Mouse (Mus musculus): ENCODE results near the gene Mrpl46. TPM values are rescaled to one million over a fixed set of nuclear protein-coding genes. Genes with fewer than 3 reads are reported as not detected.

The Mrpl46 gene
- polyA plus RNA-seq, 1 experiment, result 36.5 TPM

DNA sequence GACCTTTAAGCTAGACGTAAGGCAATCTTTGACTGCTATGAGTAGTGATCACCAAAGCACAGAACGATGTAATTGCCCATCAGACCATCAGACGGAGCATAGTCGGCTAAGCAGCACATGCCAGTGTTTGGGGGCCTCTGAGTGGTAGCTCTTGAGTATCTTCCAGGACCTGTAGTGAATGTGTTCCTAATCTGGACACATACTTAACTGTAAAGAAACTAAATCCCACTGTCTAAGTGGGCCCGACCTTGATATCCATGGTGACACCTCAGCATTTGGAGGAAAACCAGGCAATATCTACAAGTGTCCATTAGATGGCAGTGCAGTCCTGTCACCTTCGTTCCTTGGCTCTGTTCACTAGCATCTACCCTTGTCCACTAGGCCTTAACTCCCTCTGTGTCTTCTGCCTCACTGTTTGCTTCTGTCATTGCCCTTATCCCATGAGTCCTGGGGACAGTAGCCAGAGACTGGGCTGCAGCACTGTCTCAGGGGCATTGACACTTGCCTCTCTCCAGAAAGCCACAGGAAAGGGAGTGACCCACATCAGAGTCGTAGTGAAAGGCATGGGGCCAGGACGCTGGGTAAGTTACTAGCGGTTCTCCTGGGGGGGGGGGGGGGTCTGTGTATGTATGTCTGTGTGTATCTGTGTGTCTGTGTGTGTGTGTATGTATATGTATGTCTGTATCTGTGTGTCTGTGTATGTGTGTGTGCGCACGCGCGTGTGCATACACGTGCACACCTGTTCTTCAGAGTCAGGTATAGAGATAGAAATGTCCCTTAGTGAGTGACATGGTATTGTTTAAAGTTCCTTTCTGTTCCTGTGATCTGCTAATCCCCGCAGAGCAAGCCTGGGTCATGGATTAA, 8.3 kb upstream of the Mrpl46 start:
- H3K4me1 ChIP-seq (ENCODE audit: control insufficient read depth, insufficient read depth, low read length), result no peaks in the 10 kb centered on the region
- 77% methylated on average over 15 of the region's 15 CpGs for WGBS
- no peaks in the 10 kb centered on the region for H3K36me3 ChIP-seq (ENCODE audit: control insufficient read depth, insufficient read depth, low read length)
- H3K4me3 ChIP-seq (ENCODE audit: insufficient read depth, low read depth, low read length), result no peak overlapping the region
- no peak for TF ChIP-seq POLR2A (IDR thresholded peaks at IDR 0.05; ENCODE audit: low read depth, low read length)
- TF ChIP-seq CTCF (conservative IDR thresholded peaks at IDR 0.05; ENCODE audit: insufficient read depth, insufficient read length, low read depth, low read length), result peak; percentile 94
- no peak overlapping the region for H3K27ac ChIP-seq (ENCODE audit: insufficient read depth, low read depth, low read length)
- no peaks in the 10 kb centered on the region for H3K27me3 ChIP-seq (replicated peaks; ENCODE audit: control insufficient read depth, insufficient read depth, low read length)
- peak; percentile 69 for DNase-seq

DNA sequence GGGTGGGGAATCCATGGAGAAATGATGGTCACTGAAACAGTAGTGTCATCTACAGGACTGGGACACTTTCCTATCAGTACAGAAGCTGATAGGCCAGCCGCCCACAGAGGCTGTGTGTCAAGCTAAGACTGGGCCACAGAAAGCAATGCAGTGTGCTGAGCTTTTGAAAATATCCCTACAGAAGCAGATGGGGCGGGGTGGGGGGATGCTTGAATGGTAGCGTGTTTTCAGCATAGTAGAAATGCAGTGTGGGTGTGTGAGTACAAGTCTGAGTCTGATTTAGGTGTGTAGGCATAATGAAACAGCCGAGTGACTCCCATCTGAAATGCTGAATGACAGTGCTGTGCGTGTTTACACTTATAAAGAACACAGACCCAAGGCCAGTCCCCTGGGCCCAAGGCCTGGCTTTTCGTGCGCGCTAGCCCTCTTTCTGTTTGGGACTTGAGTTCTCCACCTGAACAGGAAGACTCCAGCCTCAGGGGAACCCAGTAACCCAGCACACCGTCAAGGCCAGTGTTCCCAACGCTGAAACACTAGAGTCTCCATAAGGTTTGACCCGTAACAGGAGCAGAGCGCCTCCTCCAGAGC, 4.6 kb upstream of the Mrpl46 start:
- H3K27ac ChIP-seq (ENCODE audit: insufficient read depth, low read depth, low read length), result no peak overlapping the region
- no peaks in the 10 kb centered on the region for H3K36me3 ChIP-seq (ENCODE audit: control insufficient read depth, insufficient read depth, low read length)
- no peak overlapping the region for H3K4me3 ChIP-seq (ENCODE audit: insufficient read depth, low read depth, low read length)
- H3K4me1 ChIP-seq (ENCODE audit: control insufficient read depth, insufficient read depth, low read length), result no peaks in the 10 kb centered on the region
- WGBS, result 89% methylated on average over 12 of the region's 12 CpGs
- no peaks in the 10 kb centered on the region for H3K27me3 ChIP-seq (replicated peaks; ENCODE audit: control insufficient read depth, insufficient read depth, low read length)
- DNase-seq, result no peak
- TF ChIP-seq POLR2A (IDR thresholded peaks at IDR 0.05; ENCODE audit: low read depth, low read length), result no peak
- no peak for TF ChIP-seq CTCF (conservative IDR thresholded peaks at IDR 0.05; ENCODE audit: insufficient read depth, insufficient read length, low read depth, low read length)

GRCm38 (mm10) chr7:78785906-78786305, 2.6 kb upstream of the Mrpl46 start:
- no peak for DNase-seq
- Histone ChIP-seq H3K36me3 (ENCODE audit: control insufficient read depth, insufficient read depth, low read length) (no peaks in the 10 kb centered on the region), H3K27me3 (replicated peaks; ENCODE audit: control insufficient read depth, insufficient read depth, low read length) (no peaks in the 10 kb centered on the region), H3K4me1 (ENCODE audit: control insufficient read depth, insufficient read depth, low read length) (no peaks in the 10 kb centered on the region), H3K4me3 (ENCODE audit: insufficient read depth, low read depth, low read length) (no peak overlapping the region), H3K27ac (ENCODE audit: insufficient read depth, low read depth, low read length) (no peak overlapping the region)
- WGBS, result 60% methylated on average over 5 of the region's 5 CpGs
- TF ChIP-seq CTCF (conservative IDR thresholded peaks at IDR 0.05; ENCODE audit: insufficient read depth, insufficient read length, low read depth, low read length) (no peak), POLR2A (IDR thresholded peaks at IDR 0.05; ENCODE audit: low read depth, low read length) (no peak)

- Histone ChIP-seq H3K36me3 (ENCODE audit: control insufficient read depth, insufficient read depth, low read length) (peaks cover 6% of the 10 kb centered on the region), H3K27ac (ENCODE audit: insufficient read depth, low read depth, low read length) (no peak overlapping the region), H3K27me3 (replicated peaks; ENCODE audit: control insufficient read depth, insufficient read depth, low read length) (no peaks in the 10 kb centered on the region), H3K4me1 (ENCODE audit: control insufficient read depth, insufficient read depth, low read length) (no peaks in the 10 kb centered on the region), H3K4me3 (ENCODE audit: insufficient read depth, low read depth, low read length) (no peak overlapping the region)
- WGBS, result 63% methylated on average over 5 of the region's 5 CpGs
- TF ChIP-seq CTCF (conservative IDR thresholded peaks at IDR 0.05; ENCODE audit: insufficient read depth, insufficient read length, low read depth, low read length), result no peak
- no peak for TF ChIP-seq POLR2A (IDR thresholded peaks at IDR 0.05; ENCODE audit: low read depth, low read length)
- DNase-seq, result peak; percentile 75
These were observed 4.6 kb downstream of the Mrpl46 start for GRCm38 (mm10) chr7:78778741-78779140.

DNA sequence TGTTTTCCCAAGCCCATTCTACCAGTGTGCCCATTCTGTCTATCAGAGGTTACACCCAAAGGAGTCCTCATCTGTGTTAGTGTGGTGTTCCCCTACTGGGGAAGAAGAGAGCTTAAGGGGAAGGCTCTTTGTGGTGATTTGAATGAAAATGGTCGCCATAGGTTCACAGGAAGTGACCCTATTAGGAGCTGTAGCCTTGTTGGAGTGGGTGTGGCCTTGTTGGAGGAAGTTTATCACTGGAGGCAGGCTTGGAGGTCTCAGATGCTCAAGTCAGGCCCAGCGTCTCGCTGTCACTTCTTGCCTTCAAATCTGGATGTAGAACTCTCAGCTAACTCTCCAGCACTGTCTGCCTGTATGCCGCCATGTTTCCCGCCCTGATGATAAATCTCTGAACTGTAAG, 12.4 kb downstream of the Mrpl46 start:
- 84% methylated on average over 5 of the region's 5 CpGs for WGBS
- Histone ChIP-seq H3K4me1 (ENCODE audit: control insufficient read depth, insufficient read depth, low read length) (no peaks in the 10 kb centered on the region), H3K36me3 (ENCODE audit: control insufficient read depth, insufficient read depth, low read length) (peaks cover 6% of the 10 kb centered on the region), H3K27ac (ENCODE audit: insufficient read depth, low read depth, low read length) (no peak overlapping the region), H3K4me3 (ENCODE audit: insufficient read depth, low read depth, low read length) (no peak overlapping the region), H3K27me3 (replicated peaks; ENCODE audit: control insufficient read depth, insufficient read depth, low read length) (no peaks in the 10 kb centered on the region)
- no peak for TF ChIP-seq CTCF (conservative IDR thresholded peaks at IDR 0.05; ENCODE audit: insufficient read depth, insufficient read length, low read depth, low read length)
- TF ChIP-seq POLR2A (IDR thresholded peaks at IDR 0.05; ENCODE audit: low read depth, low read length), result no peak
- no peak for DNase-seq

DNA sequence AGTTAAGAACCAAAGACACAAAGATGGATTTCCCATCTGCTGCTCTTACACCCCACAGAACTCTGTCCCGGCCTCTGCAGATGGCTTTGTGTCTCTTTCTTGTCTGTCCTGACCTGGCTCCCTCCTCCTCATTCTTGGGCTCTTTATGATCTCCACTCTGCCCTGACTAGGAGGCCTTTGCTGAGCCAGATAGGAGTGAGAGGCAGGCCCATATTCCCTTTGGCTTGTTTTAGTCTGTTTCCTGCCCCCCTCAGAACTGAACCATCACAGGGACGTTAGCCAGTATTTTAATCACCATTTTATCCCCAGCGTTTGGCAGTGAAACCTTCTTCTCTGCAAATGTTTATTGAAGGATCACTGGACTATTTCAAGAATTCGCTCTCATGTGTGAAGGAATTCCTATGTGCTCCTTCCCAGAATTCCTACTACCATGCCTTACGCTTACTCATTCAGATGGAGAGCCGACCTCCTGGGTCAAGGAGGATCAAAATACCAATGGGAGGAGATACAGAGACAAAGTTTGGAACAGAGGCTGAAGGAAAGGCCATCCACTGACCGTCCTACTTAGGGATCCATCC, 14.2 kb downstream of the Mrpl46 start:
- 30% methylated on average over 7 of the region's 7 CpGs for WGBS
- no peak overlapping the region for H3K27ac ChIP-seq (ENCODE audit: insufficient read depth, low read depth, low read length)
- H3K27me3 ChIP-seq (replicated peaks; ENCODE audit: control insufficient read depth, insufficient read depth, low read length), result no peaks in the 10 kb centered on the region
- no peak overlapping the region for H3K4me3 ChIP-seq (ENCODE audit: insufficient read depth, low read depth, low read length)
- no peaks in the 10 kb centered on the region for H3K4me1 ChIP-seq (ENCODE audit: control insufficient read depth, insufficient read depth, low read length)
- DNase-seq, result peak; percentile 61
- TF ChIP-seq CTCF (conservative IDR thresholded peaks at IDR 0.05; ENCODE audit: insufficient read depth, insufficient read length, low read depth, low read length), result no peak
- no peak for TF ChIP-seq POLR2A (IDR thresholded peaks at IDR 0.05; ENCODE audit: low read depth, low read length)
- no peaks in the 10 kb centered on the region for H3K36me3 ChIP-seq (ENCODE audit: control insufficient read depth, insufficient read depth, low read length)

- DNase-seq, result no peak
- H3K4me3 ChIP-seq (ENCODE audit: insufficient read depth, low read depth, low read length), result no peak overlapping the region
- H3K27me3 ChIP-seq (replicated peaks; ENCODE audit: control insufficient read depth, insufficient read depth, low read length), result no peaks in the 10 kb centered on the region
- no peaks in the 10 kb centered on the region for H3K4me1 ChIP-seq (ENCODE audit: control insufficient read depth, insufficient read depth, low read length)
- H3K27ac ChIP-seq (ENCODE audit: insufficient read depth, low read depth, low read length), result no peak overlapping the region
- TF ChIP-seq POLR2A (IDR thresholded peaks at IDR 0.05; ENCODE audit: low read depth, low read length) (no peak), CTCF (conservative IDR thresholded peaks at IDR 0.05; ENCODE audit: insufficient read depth, insufficient read length, low read depth, low read length) (no peak)
- H3K36me3 ChIP-seq (ENCODE audit: control insufficient read depth, insufficient read depth, low read length), result no peaks in the 10 kb centered on the region
- 90% methylated on average over 12 of the region's 12 CpGs for whole genome bisulfite sequencing
These were observed 15.3 kb downstream of the Mrpl46 start for GRCm38 (mm10) chr7:78767929-78768531.

Measured in kidney, adult 2 months (tissue).